Mouse (Mus musculus): ENCODE data around the gene Dtx3l.

- no peak for TF ChIP-seq CTCF (IDR thresholded peaks at IDR 0.05; ENCODE audit: borderline replicate concordance, insufficient read depth, low read length)
- no peak for TF ChIP-seq POLR2A (IDR thresholded peaks at IDR 0.05; ENCODE audit: low read depth, low read length)
Measured at GRCm38 (mm10) chr16:35906887-35907286, 32.1 kb downstream of the Dtx3l start.

Data from embryonic fibroblast, embryonic 13.5 days (primary cell).